Mouse (Mus musculus): ENCODE measurements around the gene Zfp593.

- TF ChIP-seq CTCF (IDR thresholded peaks at IDR 0.05; ENCODE audit: insufficient read depth, low read length), result no peak
- no peak for TF ChIP-seq POLR2A (IDR thresholded peaks at IDR 0.05; ENCODE audit: borderline replicate concordance, extremely low read depth, low read depth, low read length)
These were observed 26.6 kb upstream of the Zfp593 start for GRCm38 (mm10) chr4:134271979-134272378.
